ENCODE assay signal across 13 mouse cellular contexts in genomic region chr5:135697711-135698111, GRCm38 (mm10).
"Had no signal": no experiment of that assay in that cellular context is flagged by ENCODE, and none has a peak within 500 bp of the region (broad histone marks: within the 10 kb centered on the region; RNA-seq: fewer than 3 reads in every experiment).

No protein-coding gene starts in this region.

- H3K9ac ChIP-seq: liver, embryonic 14.5 days; lung, embryonic 15.5 days; stomach, embryonic 15.5 days had no signal

- H3K27me3 ChIP-seq: lung, embryonic 15.5 days; stomach, embryonic 15.5 days had no signal

- H3K4me2 ChIP-seq: lung, embryonic 15.5 days; midbrain, embryonic 11.5 days; stomach, embryonic 15.5 days had no signal

- H3K27ac ChIP-seq: left cerebral cortex, adult 2 months; limb, embryonic 10.5 days; liver, embryonic 14.5 days; lung, embryonic 15.5 days; stomach, embryonic 15.5 days had no signal

- H3K4me3 ChIP-seq: left cerebral cortex, adult 2 months; limb, embryonic 10.5 days; lung, embryonic 15.5 days; stomach, embryonic 15.5 days had no signal

- H3K9me3 ChIP-seq: limb, embryonic 10.5 days; lung, embryonic 15.5 days; stomach, embryonic 15.5 days had no signal

- H3K36me3 ChIP-seq: stomach, embryonic 15.5 days had no signal

- DNase-seq: kidney, adult 8-10 months; kidney, postnatal 25 days; right cerebral cortex, postnatal 14 days; thymus, adult 2 months; thymus, postnatal 36 days had no signal

- ATAC-seq: intestine, embryonic 16.5 days; midbrain, embryonic 16.5 days had no signal
